Mouse (Mus musculus) bone marrow, adult 2 months (tissue): Measurements from ENCODE around the gene Dek. TPM values are rescaled to one million over a fixed set of nuclear protein-coding genes. Genes with fewer than 3 reads are reported as not detected.

Experiments used
- H3K27ac ChIP-seq: fragments of 200-500 bp; 2 replicates; pipeline ENCODE4 v1.5.1; 2012; ENCODE audit warnings: low read depth, mild to moderate bottlenecking, control low read depth, inconsistent platforms, low read length; ENCODE audit not compliant: control insufficient read depth, poor library complexity, insufficient read depth
- H3K4me1 ChIP-seq: fragments of 200-500 bp; 2 replicates; pipeline ENCODE4 v1.6.1; 2011; ENCODE audit warnings: low read length; ENCODE audit not compliant: control insufficient read depth, insufficient read depth
- H3K4me3 ChIP-seq: fragments of 200-500 bp; replicated peaks from 2 replicates; pipeline ENCODE3; 2011; ENCODE audit warnings: mild to moderate bottlenecking, low read depth, low read length, control low read depth; ENCODE audit not compliant: control insufficient read depth
- CTCF ChIP-seq: fragments of 200-500 bp; IDR thresholded peaks from 2 replicates; pipeline ENCODE4 v1.5.1; 2011; ENCODE audit warnings: low read length, control low read depth; ENCODE audit not compliant: control insufficient read depth, insufficient read depth
- POLR2A ChIP-seq: fragments of 200-500 bp; IDR thresholded peaks from 2 replicates; pipeline ENCODE4 v1.6.1; 2011; ENCODE audit warnings: low read depth, mild to moderate bottlenecking, control low read depth, low read length, borderline replicate concordance; ENCODE audit not compliant: control insufficient read depth
- WGBS: fragments of 180-500 bp; shearing (Covaris S2); methylation state at CpG from one replicate; pipeline ENCODE4 v1.1.7; 2018; 5-methylcytosine and 5-hydroxymethylcytosine counted together
- polyA plus RNA-seq: library from polyadenylated mRNA; stranded (reverse); fragments of >200 nt; gene quantifications from 2 replicates; pipeline ENCODE4 v1.2.4, GENCODE M21; 2011; ENCODE audit warnings: low replicate concordance; ENCODE audit not compliant: missing spikeins, insufficient read depth, insufficient read length

The Dek gene
- polyA plus RNA-seq, 1 experiment = 504 TPM

- peaks cover 2% of the 10 kb centered on the region; the same call in 1 of the 2 replicates for H3K4me1 ChIP-seq
- WGBS = 26% methylated on average over 2 of the region's 2 CpGs
These were observed 1.9 kb downstream of the Dek start for GRCm38 (mm10) chr13:47104146-47104545.

GRCm38 (mm10) chr13:47100587-47100986 is 5.4 kb downstream of the Dek start:
- Histone ChIP-seq H3K27ac (no peak overlapping the region), H3K4me3 (no peak overlapping the region), H3K4me1 (peaks cover 2% of the 10 kb centered on the region; the same call in 1 of the 2 replicates)
- WGBS = 85% methylated on average over 2 of the region's 2 CpGs
- TF ChIP-seq POLR2A (no peak), CTCF (no peak)

More at GRCm38 (mm10) chr13:47104146-47104545, 1.9 kb downstream of the Dek start:
- H3K27ac ChIP-seq = no peak overlapping the region
- TF ChIP-seq CTCF (no peak), POLR2A (no peak)
- peak overlapping the region; percentile 62 for H3K4me3 ChIP-seq

GRCm38 (mm10) chr13:47099265-47099664 is 6.7 kb downstream of the Dek start:
- H3K4me1 ChIP-seq = no peaks in the 10 kb centered on the region; the same call in 1 of the 2 replicates
- H3K4me3 ChIP-seq = no peak overlapping the region
- 74% methylated on average over 7 of the region's 7 CpGs for WGBS
- H3K27ac ChIP-seq = no peak overlapping the region
- TF ChIP-seq CTCF (no peak), POLR2A (no peak)

- Histone ChIP-seq H3K4me1 (no peaks in the 10 kb centered on the region), H3K27ac (no peak overlapping the region), H3K4me3 (no peak overlapping the region)
- TF ChIP-seq CTCF = no peak
- TF ChIP-seq POLR2A = no peak
- WGBS = 86% methylated on average over 2 of the region's 2 CpGs
These were observed 9.4 kb downstream of the Dek start for GRCm38 (mm10) chr13:47096591-47096990.

GRCm38 (mm10) chr13:47093791-47094190 is 12.2 kb downstream of the Dek start:
- no peak overlapping the region for H3K4me3 ChIP-seq
- TF ChIP-seq CTCF (no peak), POLR2A (no peak)
- 83% methylated on average over 2 of the region's 2 CpGs for WGBS

GRCm38 (mm10) chr13:47089271-47089670 is 16.7 kb downstream of the Dek start:
- TF ChIP-seq CTCF (no peak), POLR2A (no peak)
- Histone ChIP-seq H3K4me3 (no peak overlapping the region), H3K4me1 (no peaks in the 10 kb centered on the region), H3K27ac (no peak overlapping the region)
- 67% methylated on average over 2 of the region's 2 CpGs for WGBS

More at GRCm38 (mm10) chr13:47093791-47094190, 12.2 kb downstream of the Dek start:
- Histone ChIP-seq H3K4me1 (no peaks in the 10 kb centered on the region), H3K27ac (no peak overlapping the region)

DNA sequence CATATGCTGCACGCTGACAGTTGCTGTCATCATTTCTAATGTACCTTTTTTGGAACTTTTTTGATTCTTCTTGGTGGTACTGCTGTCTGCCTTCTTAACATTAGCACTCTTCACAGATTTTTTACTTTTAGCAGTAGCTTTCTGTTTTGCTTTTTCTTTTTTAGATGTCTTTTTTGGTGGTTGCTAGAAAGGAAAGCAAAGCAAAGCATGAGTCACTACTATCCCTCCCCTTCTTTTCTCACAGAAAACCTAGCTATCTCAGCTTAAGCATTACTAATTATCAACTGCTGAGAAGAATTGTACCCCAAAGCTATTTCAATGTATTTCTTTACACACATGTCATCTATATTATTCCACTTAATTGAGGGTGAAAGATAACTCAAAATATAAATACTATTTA is 17.6 kb downstream of the Dek start:
- TF ChIP-seq POLR2A (no peak), CTCF (no peak)
- Histone ChIP-seq H3K4me1 (no peaks in the 10 kb centered on the region), H3K4me3 (no peak overlapping the region), H3K27ac (no peak overlapping the region)
- WGBS = 95% methylated on average over 1 of the region's 1 CpGs

GRCm38 (mm10) chr13:47080905-47081505 is 25.0 kb downstream of the Dek start:
- Histone ChIP-seq H3K4me3 (no peak overlapping the region), H3K4me1 (no peaks in the 10 kb centered on the region), H3K27ac (no peak overlapping the region)
- TF ChIP-seq CTCF (peak; percentile 43), POLR2A (no peak)
- WGBS = 86% methylated on average over 4 of the region's 4 CpGs

- TF ChIP-seq CTCF (no peak), POLR2A (no peak)
- no peak overlapping the region for H3K4me3 ChIP-seq
- H3K4me1 ChIP-seq = no peaks in the 10 kb centered on the region
- 78% methylated on average over 5 of the region's 5 CpGs for WGBS
- H3K27ac ChIP-seq = no peak overlapping the region
These were observed 27.2 kb downstream of the Dek start for GRCm38 (mm10) chr13:47078799-47079198.
